Mouse (Mus musculus) thymus, adult 2 months (tissue): Measurements from ENCODE around the gene Chd3.

Experiments used
- CTCF ChIP-seq: fragments of 200-500 bp; IDR thresholded peaks from 2 replicates; pipeline ENCODE4 v1.5.1; 2012; ENCODE audit warnings: mild to moderate bottlenecking, control low read depth, low read length, moderate library complexity, borderline replicate concordance; ENCODE audit not compliant: control insufficient read depth, poor library complexity, insufficient read depth; ENCODE audit errors: extremely low read depth
- POLR2A ChIP-seq: fragments of 200-500 bp; IDR thresholded peaks from 2 replicates; pipeline ENCODE4 v1.6.1; 2012; ENCODE audit warnings: mild to moderate bottlenecking, low read length, control low read depth, moderate library complexity; ENCODE audit not compliant: control insufficient read depth, poor library complexity, insufficient read depth; ENCODE audit errors: extremely low read depth

DNA sequence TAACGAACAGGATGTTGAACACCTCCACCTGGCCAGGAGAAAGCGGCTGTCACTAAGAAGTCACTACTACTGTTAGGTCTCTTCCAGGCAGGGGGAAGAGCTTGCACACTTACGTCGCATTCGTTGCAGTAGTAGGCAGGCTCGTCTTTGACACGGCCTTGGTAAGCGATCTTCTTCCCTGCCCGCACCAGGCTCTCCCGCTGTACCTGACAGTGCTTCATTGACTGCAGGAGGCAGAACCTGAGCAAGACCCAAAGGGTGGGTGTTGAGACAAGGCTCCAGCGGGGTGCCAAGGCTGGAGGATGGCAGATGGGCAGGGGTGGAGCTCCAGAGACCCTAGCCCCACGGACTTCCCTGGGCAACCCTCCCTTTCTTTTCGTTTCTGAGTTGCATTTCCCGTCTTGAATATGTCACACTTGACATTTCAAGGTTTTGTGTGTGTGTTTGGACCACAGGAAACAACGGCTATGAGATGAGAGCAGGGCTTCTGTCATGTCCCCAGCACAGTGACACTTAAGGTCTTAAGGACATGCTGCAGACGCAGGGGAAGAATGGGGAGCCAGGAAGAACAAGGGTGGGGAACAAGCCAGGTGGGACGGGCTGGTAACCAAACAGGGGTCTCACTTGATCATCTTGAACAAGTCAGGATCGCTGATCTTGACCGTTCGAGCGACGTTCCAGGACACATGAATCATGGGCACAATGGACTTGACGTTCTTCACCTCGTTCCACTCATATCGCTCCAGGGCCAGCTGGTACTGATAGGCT is 31.1 kb upstream of the Chd3 start:
- no peak for TF ChIP-seq POLR2A
- TF ChIP-seq CTCF: no peak
